Mouse (Mus musculus) heart, postnatal 14 days (tissue): ENCODE results near the gene Zfp46. TPM values are rescaled to one million over a fixed set of nuclear protein-coding genes. Genes with fewer than 3 reads are reported as not detected.
A peak's percentile ranks its signal among the peaks of the same experiment; 100 is the strongest.

Source experiments
- DNase-seq, 2 experiments: peaks; one replicate each; pipeline ENCODE4 v3.0.0; 2021 to 2022
- intact Hi-C: fragments of 180-260 bp; cut with DNase I; formaldehyde crosslinking; loops from one replicate; pipeline ENCODE4 v1.15.1; 2025
- long read RNA-seq, 2 experiments: library from polyadenylated mRNA; stranded (forward); transcript quantifications; one replicate each; pipeline ENCODE4 v2.0.0; 2021
- total RNA-seq, 2 experiments: library from RNA; stranded (reverse); gene quantifications; 2 replicates each; pipeline ENCODE4 v1.2.3; 2021

Gene Zfp46
- 10 to 100 TPM; 56.1 to 64.2 TPM for total RNA-seq
- long read RNA-seq, experiment 1, full-length matches to known transcripts = 11 of 19 reads
- long read RNA-seq, experiment 1, partial matches to known transcripts = 0 of 19 reads
- long read RNA-seq, experiment 1, other reads (novel, unspliced or antisense) = 8 of 19 reads
- long read RNA-seq, experiment 2, full-length matches to known transcripts = 9 of 20 reads
- long read RNA-seq, experiment 2, partial matches to known transcripts = 10 of 20 reads
- long read RNA-seq, experiment 2, other reads (novel, unspliced or antisense) = 1 of 20 reads

GRCm38 (mm10) chr4:136284455-136284854, at the start of gene Zfp46:
Gene Zfp46 (plus strand): TSS chr4:136284683.
- DNase-seq = peak; percentile 87 to 94
- intact Hi-C loops = loop anchor here (2.0 kb wide), 1 partner anchor 24 kb away; no protein-coding TSS in a partner anchor

- intact Hi-C loops = loop anchor here (1.0 kb wide), 1 partner anchor 36 kb away; no protein-coding TSS in a partner anchor
Measured at GRCm38 (mm10) chr4:136238669-136239068, 45.8 kb upstream of the Zfp46 start.

DNA sequence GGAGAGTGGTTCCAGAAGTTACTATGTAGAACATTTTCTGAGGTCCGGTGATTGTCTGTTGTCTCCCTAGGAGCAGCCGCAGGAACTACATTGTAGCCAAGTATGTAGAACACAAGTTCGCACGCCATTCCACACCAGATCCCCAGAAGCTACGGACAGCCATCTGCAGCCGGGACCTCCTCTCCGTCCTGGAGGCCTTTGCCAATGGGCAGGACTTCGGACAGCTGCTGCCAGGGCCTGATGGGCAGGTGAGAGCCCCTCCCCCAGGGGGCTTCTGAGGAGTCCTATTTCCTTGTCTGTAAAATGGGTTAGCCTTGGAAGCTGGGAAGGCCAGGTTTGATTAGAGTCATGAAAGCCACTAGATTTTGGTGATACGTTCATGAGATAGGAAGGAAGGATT, 45.4 kb upstream of the Zfp46 start:
- no peak for DNase-seq
- intact Hi-C loops = loop anchor here (1.0 kb wide), 1 partner anchor 37 kb away; no protein-coding TSS in a partner anchor

More at GRCm38 (mm10) chr4:136238669-136239068, 45.8 kb upstream of the Zfp46 start:
- no peak for DNase-seq

DNA sequence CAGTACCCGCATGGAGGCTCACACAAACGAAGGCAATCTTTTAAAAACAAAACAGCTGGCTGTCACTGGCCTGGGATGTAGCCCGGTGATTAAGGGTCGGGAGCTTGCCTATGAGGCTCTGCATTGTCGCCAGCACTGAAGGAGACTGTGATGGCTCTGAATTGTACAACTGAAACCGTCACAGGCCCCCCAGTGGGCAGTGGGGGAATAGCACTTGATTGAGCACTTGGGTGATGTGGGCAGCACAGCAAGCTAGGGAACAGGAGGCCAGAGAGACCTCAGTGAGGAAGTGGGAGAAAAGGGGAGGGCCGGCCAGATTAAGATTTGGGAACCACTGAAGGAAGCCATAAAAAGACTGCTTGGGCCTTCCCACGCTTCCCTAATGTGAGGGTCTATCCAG, 44.9 kb upstream of the Zfp46 start:
- DNase-seq = peak; percentile 89 to 90

DNA sequence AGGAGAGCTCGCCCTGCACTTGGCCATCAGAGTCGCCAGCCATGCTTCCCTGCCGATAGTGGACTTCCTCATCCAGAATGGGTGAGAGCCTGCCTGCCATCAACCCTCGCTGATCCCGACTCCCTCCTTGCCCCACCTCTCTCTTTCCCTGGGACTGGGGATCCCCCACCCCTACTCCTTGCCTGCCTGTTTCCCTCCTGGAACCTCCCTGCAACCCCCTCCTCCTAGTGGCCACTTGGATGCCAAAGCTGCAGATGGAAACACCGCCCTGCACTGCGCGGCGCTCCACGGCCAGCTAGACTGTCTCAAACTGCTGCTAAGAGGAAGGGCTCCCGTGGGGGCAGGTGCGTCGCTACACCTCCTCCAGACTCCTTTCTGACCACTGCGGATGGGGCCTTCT, 44.4 kb upstream of the Zfp46 start:
- DNase-seq = no peak
- intact Hi-C loops = loop anchor here (10.0 kb wide), 1 partner anchor 385 kb away; the partner anchor contains the start of gene Lactbl1

More for the DNA sequence above, 44.9 kb upstream of the Zfp46 start:
- intact Hi-C loops = loop anchor here (1.0 to 10.0 kb wide), 2 partner anchors 37 to 385 kb away; partner anchors contain the start of gene Lactbl1

DNA sequence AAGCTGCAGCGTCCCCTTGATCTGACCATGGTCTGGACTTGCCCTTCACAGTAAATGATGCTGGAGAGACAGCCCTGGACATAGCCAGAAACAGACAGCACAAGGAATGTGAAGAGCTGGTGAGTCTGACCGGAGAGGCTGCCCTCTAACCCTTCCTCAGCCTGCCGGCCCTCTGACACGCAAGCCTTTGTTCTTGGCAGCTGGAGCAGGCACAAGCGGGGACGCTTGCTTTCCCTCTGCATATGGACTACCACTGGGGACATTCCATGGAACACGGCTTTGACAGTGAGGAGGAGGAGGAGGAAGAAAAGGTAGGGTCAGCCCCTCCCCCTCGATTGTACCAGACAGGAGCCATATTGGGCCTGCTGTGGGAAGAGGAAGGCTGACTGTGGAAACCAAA, 43.5 kb upstream of the Zfp46 start:
- DNase-seq = no peak
- intact Hi-C loops = loop anchor here (10.0 kb wide), 1 partner anchor 384 kb away; the partner anchor contains the start of gene Lactbl1

GRCm38 (mm10) chr4:136242065-136242703, 42.3 kb upstream of the Zfp46 start:
- peak; percentile 54 to 60 for DNase-seq
- intact Hi-C loops = loop anchor here (10.0 kb wide), 1 partner anchor 383 kb away; the partner anchor contains the start of gene Lactbl1

GRCm38 (mm10) chr4:136242728-136243127, 41.8 kb upstream of the Zfp46 start:
- intact Hi-C loops = loop anchor here (10.0 kb wide), 1 partner anchor 382 kb away; the partner anchor contains the start of gene Lactbl1
- DNase-seq = no peak

DNA sequence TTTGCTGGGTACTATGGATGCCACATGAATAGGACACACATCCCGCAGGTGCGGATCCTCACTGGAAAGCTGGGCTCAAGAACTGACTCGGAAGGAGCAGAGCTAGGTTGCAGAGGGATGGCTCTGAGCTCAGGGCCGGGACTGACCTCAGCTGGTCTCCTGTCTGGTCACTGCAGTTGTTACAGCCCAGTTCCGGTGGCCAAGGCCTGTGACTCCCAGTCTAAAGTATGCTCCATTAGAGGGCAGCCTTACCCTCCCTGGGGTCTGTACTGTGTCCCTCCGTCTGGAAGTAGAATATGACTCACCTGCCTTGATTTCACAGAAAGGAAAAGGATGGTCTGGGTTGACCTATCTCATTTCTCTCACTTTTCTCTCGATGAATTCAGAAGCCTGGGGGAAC, 40.3 kb upstream of the Zfp46 start:
- intact Hi-C loops = loop anchor here (10.0 kb wide), 1 partner anchor 381 kb away; the partner anchor contains the start of gene Lactbl1
- no peak for DNase-seq

- intact Hi-C loops = loop anchor here (10.0 kb wide), 1 partner anchor 379 kb away; the partner anchor contains the start of gene Lactbl1
- no peak for DNase-seq
Measured at GRCm38 (mm10) chr4:136245681-136246080, 38.8 kb upstream of the Zfp46 start.

DNA sequence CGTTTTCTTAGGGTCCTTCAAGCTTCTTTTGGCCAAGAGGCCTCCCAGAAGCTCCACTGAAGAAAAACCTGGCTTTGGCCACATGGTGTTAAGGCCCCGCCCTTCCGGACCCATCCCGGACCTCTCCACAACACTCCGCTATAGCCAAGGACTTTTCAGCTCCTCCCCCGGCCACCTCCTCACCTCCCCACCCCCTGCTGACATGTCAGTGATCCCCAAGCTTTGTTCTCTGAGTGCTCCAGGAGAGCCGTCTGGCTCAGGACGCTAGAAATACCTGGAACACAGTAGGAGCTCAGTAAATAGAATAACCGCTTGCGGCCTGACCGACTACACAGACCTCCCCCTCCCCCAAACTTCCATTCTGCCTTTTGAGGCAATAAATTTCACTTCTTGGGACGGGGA, 37.9 kb upstream of the Zfp46 start:
- intact Hi-C loops = loop anchor here (10.0 kb wide), 1 partner anchor 378 kb away; the partner anchor contains the start of gene Lactbl1
- no peak for DNase-seq

DNA sequence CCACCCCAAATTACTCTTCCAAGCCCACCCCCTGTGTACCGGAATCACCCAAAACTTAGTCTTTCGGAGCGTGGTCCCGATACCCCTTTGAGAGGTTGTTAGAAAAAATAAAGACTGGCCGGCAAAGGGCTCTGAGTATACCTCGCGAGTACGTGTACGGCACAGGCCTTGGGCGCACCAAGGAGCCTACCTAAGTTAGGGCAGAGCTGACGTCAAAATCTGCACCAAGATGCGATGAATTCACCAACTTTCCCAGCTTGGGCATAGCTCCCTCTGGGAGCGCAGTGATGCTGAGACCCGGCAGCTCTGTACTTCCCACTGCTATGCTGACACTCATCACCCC, 37.1 kb upstream of the Zfp46 start:
- intact Hi-C loops = loop anchor here (10.0 kb wide), 1 partner anchor 377 kb away; the partner anchor contains the start of gene Lactbl1
- DNase-seq = no peak

GRCm38 (mm10) chr4:136247729-136248463, 36.6 kb upstream of the Zfp46 start, which contains the start of gene Tcea3:
Gene Tcea3 (plus strand): TSS chr4:136247729.
- peak; percentile 76 to 78 for DNase-seq
- intact Hi-C loops = loop anchor here (10.0 kb wide), 1 partner anchor 377 kb away; the partner anchor contains the start of gene Lactbl1

DNA sequence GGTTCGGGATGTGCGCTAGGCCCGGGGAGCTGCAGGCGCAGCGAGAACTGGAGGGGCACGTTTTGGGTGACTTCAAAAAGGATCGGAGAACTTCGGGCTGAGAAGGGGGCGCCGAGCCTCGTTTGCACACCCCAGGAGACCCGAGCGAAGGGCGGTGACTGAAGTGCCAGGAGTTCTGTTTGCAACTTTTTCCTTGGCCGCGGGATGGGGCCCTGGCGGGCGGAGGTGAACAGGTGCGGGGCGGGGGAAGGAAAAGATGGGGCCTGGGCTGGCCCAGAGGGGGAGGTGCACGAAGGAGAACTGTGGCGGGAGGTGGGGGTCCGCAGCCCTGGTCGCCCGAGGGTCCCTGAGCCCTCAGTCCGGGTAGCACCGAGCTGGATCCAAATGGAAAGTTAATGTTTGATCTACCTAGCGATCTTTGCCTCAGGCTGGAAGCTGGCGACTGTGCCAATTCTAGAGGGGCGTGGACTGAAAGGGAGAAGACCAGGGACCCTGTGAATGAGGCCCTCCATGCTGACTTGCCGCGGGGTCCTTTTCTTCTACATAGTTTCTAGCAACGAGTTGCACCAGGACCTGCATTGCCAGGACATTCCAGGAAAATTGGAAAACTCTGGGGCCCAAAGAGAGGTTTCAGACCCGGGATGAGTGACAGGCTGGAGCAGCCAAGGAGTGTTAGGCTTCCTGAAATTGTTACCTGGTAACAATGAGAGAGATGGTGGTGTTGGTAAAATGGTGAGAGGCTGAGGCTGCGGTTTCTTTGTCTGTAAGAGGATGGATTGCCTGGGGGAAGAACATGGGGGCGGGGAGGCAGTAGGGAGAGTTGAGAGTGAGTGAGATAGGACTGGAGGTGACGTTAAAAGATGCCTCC, 35.8 kb upstream of the Zfp46 start:
- intact Hi-C loops = loop anchor here (10.0 kb wide), 1 partner anchor 376 kb away; the partner anchor contains the start of gene Lactbl1
- no peak for DNase-seq

- no peak for DNase-seq
- intact Hi-C loops = loop anchor here (10.0 kb wide), 1 partner anchor 376 kb away; the partner anchor contains the start of gene Lactbl1
Measured at GRCm38 (mm10) chr4:136249332-136249647, 35.2 kb upstream of the Zfp46 start.

DNA sequence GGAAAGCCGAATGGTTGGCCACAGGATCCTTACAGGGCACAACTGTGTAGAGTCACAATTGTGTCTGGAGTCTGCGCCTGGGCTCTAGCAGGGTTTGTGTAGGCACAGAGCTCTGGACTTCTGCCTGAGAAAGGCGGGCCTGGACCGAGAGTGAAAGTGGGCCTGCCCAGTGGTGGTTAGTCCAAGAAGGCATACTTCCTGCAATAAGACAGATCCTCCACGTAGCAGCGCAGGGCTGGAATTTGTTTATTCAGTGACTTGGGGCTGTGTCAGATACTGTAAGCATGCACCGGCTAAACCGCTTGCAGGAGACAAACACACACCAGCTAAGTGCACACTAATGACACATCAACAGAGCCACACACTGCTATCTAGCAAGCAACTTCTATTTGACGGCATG, 34.7 kb upstream of the Zfp46 start:
- DNase-seq = peak; percentile 61 to 75
- intact Hi-C loops = loop anchor here (10.0 kb wide), 1 partner anchor 375 kb away; the partner anchor contains the start of gene Lactbl1

- no peak for DNase-seq
- intact Hi-C loops = no loop called here
Measured at GRCm38 (mm10) chr4:136255919-136256318, 28.6 kb upstream of the Zfp46 start.

- no peak for DNase-seq
- intact Hi-C loops = no loop called here
Measured at GRCm38 (mm10) chr4:136256696-136257095, 27.8 kb upstream of the Zfp46 start.

DNA sequence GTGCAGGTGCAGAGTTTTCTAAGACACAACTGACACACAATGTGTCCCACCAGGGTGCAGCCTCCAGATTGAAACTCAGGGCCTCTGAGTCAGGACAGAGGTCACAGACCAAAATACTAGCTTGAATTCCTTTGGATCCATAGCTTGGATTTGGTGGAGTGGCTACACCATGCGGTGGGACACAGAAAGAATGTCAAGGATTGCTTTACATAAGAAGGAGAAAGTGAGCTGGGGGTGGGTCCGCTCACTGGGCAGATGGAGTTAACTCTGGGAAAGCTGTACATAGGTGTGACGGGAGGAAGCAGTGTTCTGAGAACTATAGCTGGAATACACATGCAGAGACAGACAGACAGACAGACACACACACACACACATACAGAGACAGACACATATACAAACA, 24.6 kb upstream of the Zfp46 start:
- intact Hi-C loops = loop anchor here (2.0 kb wide), 2 partner anchors 25 to 65 kb away; partner anchors contain the start of gene Zfp46
- DNase-seq = no peak
